Mouse (Mus musculus) naive thymus-derived CD4-positive, alpha-beta T cell, adult 5 months (primary cell): ENCODE measurements around the gene 1500009L16Rik. TPM values are rescaled to one million over a fixed set of nuclear protein-coding genes. Genes with fewer than 3 reads are reported as not detected.

Experiments
- polyA plus RNA-seq: library from polyadenylated mRNA; unstranded; fragments of 100-300 nt; shearing (Covaris generic); gene quantifications from one replicate; pipeline ENCODE4 v1.2.1, GENCODE M21; 2017

Gene 1500009L16Rik
- 0.34 TPM for polyA plus RNA-seq

GRCm38 (mm10) chr10:83722579-83723031, at the start of gene 1500009L16Rik:
Gene 1500009L16Rik (plus strand): TSS chr10:83722865.

Other genes with a start within 250 kb of the 1500009L16Rik start
- 0.42 TPM for gene Aldh1l2, start 188.7 kb upstream of the 1500009L16Rik start, polyA plus RNA-seq
- gene Washc4, start 179.1 kb upstream of the 1500009L16Rik start, polyA plus RNA-seq = 58.4 TPM
- gene Appl2, start 74.1 kb upstream of the 1500009L16Rik start, polyA plus RNA-seq = 56.3 TPM